Mouse (Mus musculus): ENCODE results near the gene Fam102a.
A peak's percentile ranks its signal among the peaks of the same experiment; 100 is the strongest.

Fam102a gene

GRCm38 (mm10) chr2:32608141-32608777, 73.1 kb downstream of the Fam102a start:
- peak; percentile 84 for DNase-seq (ENCODE audit: low spot score)

- DNase-seq (ENCODE audit: low spot score): no peak
Measured at GRCm38 (mm10) chr2:32608778-32609435, 73.8 kb downstream of the Fam102a start.

GRCm38 (mm10) chr2:32610610-32611229, 75.6 kb downstream of the Fam102a start:
- DNase-seq (ENCODE audit: low spot score): peak; percentile 74

GRCm38 (mm10) chr2:32612274-32612673, 77.1 kb downstream of the Fam102a start:
- DNase-seq (ENCODE audit: low spot score): no peak

DNA sequence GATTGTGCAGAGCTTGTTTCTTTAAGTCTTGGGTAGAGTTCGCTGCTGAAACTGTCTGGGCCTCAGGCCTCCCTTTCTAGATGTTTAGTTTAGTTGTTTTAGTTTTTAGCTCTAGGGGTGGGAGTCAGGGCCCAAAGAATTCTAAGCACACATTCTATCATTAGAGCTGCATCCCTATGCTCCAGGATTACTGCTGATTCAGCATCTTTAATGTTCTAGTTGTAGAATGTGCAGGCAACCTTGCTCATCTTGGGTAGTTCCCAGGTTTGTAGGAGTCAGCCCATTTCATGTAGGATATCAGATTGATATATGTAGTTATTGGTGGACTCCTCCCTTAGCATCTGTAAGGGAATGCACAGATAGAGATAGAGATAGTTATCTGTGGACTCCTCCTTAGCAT, 82.0 kb downstream of the Fam102a start:
- DNase-seq (ENCODE audit: low spot score): no peak

GRCm38 (mm10) chr2:32617601-32618000, 82.5 kb downstream of the Fam102a start:
- DNase-seq (ENCODE audit: low spot score): no peak

DNA sequence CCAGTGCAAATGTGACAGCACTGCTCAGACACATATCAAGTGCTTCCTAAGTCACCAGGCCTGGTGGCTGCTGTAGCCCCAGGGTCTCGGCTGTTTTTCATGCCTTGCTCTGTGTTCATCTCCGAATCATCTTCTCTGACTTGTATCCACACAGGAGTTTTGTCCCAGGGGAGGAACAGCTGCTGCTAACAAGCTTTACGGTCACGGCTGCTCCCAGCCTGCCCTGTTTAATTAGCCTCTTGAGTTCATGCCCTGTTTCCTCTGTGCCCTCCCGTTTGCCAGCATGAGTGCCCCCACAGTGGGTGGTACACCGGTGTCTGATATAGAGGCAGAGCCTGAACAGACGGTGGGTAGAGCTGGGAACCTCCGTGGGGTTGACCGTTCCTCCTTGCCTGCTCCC, 82.9 kb downstream of the Fam102a start:
- no peak for DNase-seq (ENCODE audit: low spot score)
